Mouse (Mus musculus) right cerebral cortex, adult 18-20 months (tissue): ENCODE results near the gene Gm14851.
"Not testable (repeated sequence)": the region's sequence is repeated elsewhere in the genome, so short reads cannot be mapped to it uniquely, and the experiment has no call there.

Experiments
- DNase-seq: peaks from one replicate; pipeline ENCODE4 v3.0.0; 2022; ENCODE audit warnings: mixed read lengths

Gm14851 gene

DNA sequence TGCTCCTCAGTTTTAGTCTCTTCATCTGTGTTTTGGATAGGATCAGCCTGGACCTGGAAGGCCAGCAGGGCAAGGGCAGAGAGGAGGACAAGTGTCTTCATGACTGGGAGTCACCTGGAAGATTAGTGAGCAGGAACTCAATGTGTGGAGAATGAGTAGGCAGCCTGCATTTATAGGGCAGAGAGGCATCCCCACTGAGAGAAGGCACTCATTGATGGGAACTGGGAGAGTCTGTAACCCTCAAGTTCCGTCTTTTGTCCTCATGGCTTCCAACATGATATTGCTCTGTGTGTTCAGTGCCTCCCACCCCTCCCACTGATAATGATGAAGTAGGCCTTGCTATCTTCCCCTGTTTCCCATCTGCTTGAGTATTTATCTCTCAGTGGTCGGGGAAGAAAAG lies at the start of gene Gm14851:
Gene Gm14851, minus strand, starts transcription at position 101 of the 400 bp plus-strand sequence.
- DNase-seq, result not testable (repeated sequence)

DNA sequence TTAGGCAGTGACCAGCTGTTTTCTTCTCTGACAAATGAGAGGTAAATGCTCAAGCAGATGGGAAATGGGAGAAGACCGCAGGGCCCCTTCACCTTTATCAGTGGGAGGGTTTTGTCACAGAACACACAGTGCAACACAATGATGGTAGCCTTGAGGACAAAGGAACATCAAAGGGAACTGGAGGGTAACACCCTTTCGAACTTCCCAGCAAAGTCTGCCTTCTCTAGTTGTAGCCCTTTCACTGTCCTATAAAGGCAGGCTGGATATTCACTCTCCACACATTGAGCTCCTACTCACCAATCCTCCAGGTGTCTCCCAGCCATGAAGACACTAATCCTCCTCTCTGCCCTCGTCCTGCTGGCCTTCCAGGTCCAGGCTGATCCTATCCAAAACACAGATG lies 38.5 kb upstream of the Gm14851 start, which contains the start of gene Defa30:
Gene Defa30, plus strand, starts transcription at position 301 of the 400 bp plus-strand sequence.
- DNase-seq, result not testable (repeated sequence)

DNA sequence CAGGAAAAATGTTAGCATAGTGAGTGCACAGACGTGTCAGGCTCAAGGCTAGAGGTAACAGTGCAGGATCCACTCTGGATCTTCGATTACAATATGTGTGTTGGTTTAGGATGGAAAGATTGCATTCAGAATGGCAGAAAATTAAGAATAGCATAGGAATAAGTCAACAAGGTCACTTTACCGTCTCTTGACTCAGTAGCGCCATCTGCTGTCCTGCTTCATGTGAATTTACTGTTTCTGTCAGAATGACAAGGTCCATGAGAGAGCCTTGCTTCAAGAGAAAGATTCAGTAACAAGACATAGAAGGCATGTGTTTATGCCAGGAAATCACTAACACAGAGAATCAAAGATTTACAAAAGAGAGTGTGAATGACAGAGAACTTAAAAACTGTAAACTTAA lies 2.7 kb downstream of the Gm14851 start:
- no peak for DNase-seq

DNA sequence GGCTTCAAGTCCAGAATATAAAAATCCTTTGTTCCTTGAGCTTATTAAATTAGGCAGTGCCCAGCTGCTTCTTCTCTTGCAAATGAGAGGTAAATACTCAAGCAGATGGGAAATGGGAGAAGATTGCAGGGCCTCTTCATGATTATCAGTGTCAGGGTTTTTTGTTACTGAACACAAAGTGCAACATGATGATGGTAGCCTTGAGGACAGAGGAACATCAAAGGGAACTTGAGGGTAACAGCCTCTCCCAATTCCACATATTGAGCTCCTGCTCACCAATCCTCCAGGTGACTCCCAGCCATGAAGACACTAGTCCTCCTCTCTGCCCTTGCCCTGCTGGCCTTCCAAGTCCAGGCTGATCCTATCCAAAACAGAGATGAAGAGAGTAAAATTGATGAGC lies 11.7 kb downstream of the Gm14851 start, which contains the start of gene Defa25:
Gene Defa25, plus strand, starts transcription at position 301 of the 400 bp plus-strand sequence.
- DNase-seq, result not testable (repeated sequence)

DNA sequence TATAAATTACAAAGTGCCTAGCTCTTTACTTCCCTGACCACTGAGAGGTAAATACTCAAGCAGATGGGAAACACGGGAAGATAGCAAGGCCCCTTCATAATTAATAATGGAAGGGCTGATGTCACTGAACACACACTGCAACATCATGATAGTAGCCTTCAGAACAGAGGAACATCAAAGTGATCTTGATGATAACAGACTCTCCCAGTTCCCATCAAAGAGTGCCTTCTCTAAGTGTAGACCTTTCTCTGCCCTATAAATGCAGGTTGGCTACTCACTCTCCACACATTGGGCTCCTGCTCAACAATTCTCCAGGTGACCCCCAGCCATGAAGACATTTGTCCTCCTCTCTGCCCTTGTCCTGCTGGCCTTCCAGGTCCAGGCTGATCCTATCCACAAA lies 31.1 kb downstream of the Gm14851 start, which contains the start of gene Defa35:
Gene Defa35, plus strand, starts transcription at position 301 of the 400 bp plus-strand sequence.
- not testable (repeated sequence) for DNase-seq

DNA sequence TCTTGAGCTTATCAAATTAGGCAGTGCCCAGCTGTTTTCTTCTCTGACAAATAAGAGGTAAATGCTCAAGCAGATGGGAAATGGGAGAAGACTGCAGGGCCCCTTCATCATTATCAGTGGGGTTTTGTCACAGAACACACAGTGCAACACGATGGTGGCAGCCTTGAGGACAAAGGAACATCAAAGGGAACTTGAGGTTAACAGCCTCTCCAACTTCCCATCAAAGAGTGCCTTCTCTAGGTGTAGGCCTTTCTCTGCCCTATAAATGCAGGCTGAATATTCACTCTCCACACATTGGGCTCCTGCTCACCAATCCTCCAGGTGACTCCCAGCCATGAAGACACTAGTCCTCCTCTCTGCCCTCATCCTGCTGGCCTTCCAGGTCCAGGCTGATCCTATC lies 41.1 kb downstream of the Gm14851 start, which contains the start of gene Defa23:
Gene Defa23, plus strand, starts transcription at position 301 of the 400 bp plus-strand sequence.
- DNase-seq, result not testable (repeated sequence)
